Mouse (Mus musculus): ENCODE results near the gene Plcg2. TPM values are rescaled to one million over a fixed set of nuclear protein-coding genes. Genes with fewer than 3 reads are reported as not detected.

The Plcg2 gene
- 4.2 and 4.9 TPM in 2 replicates for polyA plus RNA-seq (2015; fragmentation: Nextera tagmentation; extraction: Ambion mirVana)

GRCm38 (mm10) chr8:117498179-117498914, at the start of gene Plcg2:
Gene Plcg2, plus strand, starts transcription at chr8:117498291.
- H3K27ac ChIP-seq: 0 out of 2 replicates have a peak within 1 kb of the TSS, but pooled peaks have one; percentile 16
- peaks cover 11% of the 10 kb centered on the region for H3K4me1 ChIP-seq
- H3K9me3 ChIP-seq: no peaks in the 10 kb centered on the region
- ATAC-seq (ENCODE audit: insufficient read depth, low FRiP score, low read depth): peak; percentile 67; the same call in 1 of the 2 replicates
- peak within 1 kb of the TSS; percentile 48 for H3K9ac ChIP-seq
- peak within 1 kb of the TSS; percentile 64 for H3K4me3 ChIP-seq (replicated peaks)
- WGBS: 1% methylated on average over 62 of the region's 62 CpGs
- peak within 1 kb of the TSS; percentile 100 for H3K4me2 ChIP-seq
- peaks cover 10% of the 10 kb centered on the region for H3K27me3 ChIP-seq (replicated peaks)
- H3K36me3 ChIP-seq: no peaks in the 10 kb centered on the region

DNA sequence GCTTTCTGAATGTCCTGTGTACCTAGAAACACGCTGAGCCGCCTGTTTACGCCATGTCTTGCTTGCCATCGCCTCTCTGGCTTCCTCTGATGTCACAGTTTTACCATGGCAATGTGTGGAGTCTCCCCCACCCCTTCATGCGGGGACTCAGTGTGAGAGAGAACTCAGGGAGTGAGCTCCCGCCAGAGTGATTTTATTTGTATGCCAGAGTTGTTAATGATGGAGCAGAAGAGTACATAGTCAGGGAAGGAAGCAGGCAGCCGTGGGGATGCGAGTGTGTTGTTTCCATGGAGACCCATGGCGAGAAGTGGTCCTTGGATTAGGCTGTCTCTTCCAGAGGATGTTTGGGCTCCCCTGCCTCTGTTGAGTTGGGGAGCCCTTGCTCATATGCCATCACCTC, 47.0 kb upstream of the Plcg2 start:
- H3K9me3 ChIP-seq: no peaks in the 10 kb centered on the region
- H3K4me2 ChIP-seq: no peak overlapping the region
- no peak overlapping the region for H3K9ac ChIP-seq
- ATAC-seq (ENCODE audit: insufficient read depth, low FRiP score, low read depth): no peak
- H3K36me3 ChIP-seq: peaks cover 49% of the 10 kb centered on the region
- no peaks in the 10 kb centered on the region for H3K4me1 ChIP-seq
- no peak overlapping the region for H3K4me3 ChIP-seq (replicated peaks)
- H3K27me3 ChIP-seq (replicated peaks): no peaks in the 10 kb centered on the region
- no peak overlapping the region for H3K27ac ChIP-seq
- WGBS: 80% methylated on average over 9 of the region's 9 CpGs

DNA sequence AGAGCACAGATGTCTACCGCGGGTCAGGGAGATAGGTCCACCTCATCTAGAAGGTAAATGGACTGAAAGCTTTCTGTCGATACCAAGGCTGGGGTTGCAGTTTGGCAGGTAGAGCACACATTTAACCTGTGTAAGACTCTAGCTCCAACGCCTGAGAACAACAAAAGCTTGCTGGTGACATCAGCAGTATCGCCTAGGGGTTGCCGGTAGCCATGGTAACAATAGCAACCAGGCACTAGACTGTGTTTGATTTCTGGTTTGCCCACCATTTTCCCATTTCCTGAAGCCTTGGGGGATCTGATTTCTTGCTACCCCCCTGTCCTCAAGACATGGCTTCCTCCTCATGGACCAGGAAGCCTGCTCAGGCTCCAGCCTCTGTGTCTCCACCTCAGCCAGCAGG, 44.1 kb upstream of the Plcg2 start:
- H3K27me3 ChIP-seq (replicated peaks): no peaks in the 10 kb centered on the region
- H3K9ac ChIP-seq: no peak overlapping the region
- no peak overlapping the region for H3K4me2 ChIP-seq
- 76% methylated on average over 6 of the region's 6 CpGs for WGBS
- no peak for ATAC-seq (ENCODE audit: insufficient read depth, low FRiP score, low read depth)
- H3K27ac ChIP-seq: no peak overlapping the region
- H3K9me3 ChIP-seq: no peaks in the 10 kb centered on the region
- peaks cover 54% of the 10 kb centered on the region for H3K36me3 ChIP-seq
- H3K4me1 ChIP-seq: no peaks in the 10 kb centered on the region
- H3K4me3 ChIP-seq (replicated peaks): no peak overlapping the region

DNA sequence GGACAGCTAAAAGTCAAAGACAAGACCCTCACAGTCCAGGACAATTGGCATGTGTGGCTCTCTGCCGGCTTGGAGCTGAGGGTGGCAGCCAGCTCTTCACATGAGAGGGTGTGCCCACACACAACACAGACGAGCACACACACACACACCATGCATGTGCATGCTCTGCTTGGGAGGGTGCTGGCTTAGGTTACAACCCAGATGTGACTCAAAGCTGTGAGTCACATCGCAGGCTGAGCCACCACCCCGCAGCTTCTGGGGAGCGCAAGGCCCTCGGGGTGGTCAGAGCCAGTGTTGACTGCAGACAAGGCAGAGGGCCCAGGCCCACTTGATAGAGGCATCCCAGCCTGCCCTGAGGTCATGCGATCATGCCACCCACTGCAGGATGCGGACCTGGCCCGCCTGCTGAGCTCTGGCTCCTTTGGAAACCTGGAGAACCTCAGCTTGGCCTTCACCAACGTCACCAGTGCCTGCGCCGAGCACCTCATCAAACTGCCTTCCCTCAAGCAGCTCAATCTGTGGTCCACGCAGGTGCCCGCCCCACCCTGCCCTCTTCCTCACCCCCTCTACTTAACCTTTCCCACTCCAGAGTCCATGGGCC, 43.5 kb upstream of the Plcg2 start:
- Histone ChIP-seq H3K4me2 (no peak overlapping the region), H3K27ac (no peak overlapping the region), H3K27me3 (replicated peaks) (no peaks in the 10 kb centered on the region), H3K9ac (no peak overlapping the region), H3K4me3 (replicated peaks) (no peak overlapping the region), H3K9me3 (no peaks in the 10 kb centered on the region), H3K36me3 (peaks cover 50% of the 10 kb centered on the region), H3K4me1 (no peaks in the 10 kb centered on the region)
- WGBS: 90% methylated on average over 14 of the region's 14 CpGs
- ATAC-seq (ENCODE audit: insufficient read depth, low FRiP score, low read depth): no peak

DNA sequence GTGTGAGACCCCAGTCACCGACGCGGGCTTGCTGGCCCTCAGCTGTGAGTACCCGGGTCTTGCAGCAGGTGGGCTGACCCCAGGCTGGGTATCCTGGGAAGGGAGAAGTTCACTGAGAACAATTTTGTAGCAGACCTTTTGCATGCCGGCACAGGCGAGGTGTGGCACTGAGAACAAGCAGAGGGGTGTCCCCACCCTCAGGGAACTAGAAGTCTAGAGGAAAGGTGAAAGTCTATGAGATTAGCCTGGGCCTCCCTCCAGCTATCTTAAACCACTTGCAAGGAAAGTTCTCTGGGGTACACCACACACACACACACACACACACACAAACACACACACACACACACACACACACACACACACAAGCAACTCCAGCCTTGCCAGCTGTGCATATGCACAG, 42.4 kb upstream of the Plcg2 start:
- no peaks in the 10 kb centered on the region for H3K27me3 ChIP-seq (replicated peaks)
- no peak overlapping the region for H3K4me3 ChIP-seq (replicated peaks)
- ATAC-seq (ENCODE audit: insufficient read depth, low FRiP score, low read depth): peak; percentile 62
- H3K4me1 ChIP-seq: no peaks in the 10 kb centered on the region
- H3K9me3 ChIP-seq: no peaks in the 10 kb centered on the region
- 79% methylated on average over 6 of the region's 6 CpGs for WGBS
- H3K36me3 ChIP-seq: peaks cover 43% of the 10 kb centered on the region
- H3K4me2 ChIP-seq: no peak overlapping the region
- no peak overlapping the region for H3K9ac ChIP-seq
- H3K27ac ChIP-seq: peak overlapping the region; percentile 51; the same call in 1 of the 2 replicates

- Histone ChIP-seq H3K4me3 (replicated peaks) (no peak overlapping the region), H3K27ac (no peak overlapping the region), H3K4me1 (no peaks in the 10 kb centered on the region), H3K27me3 (replicated peaks) (no peaks in the 10 kb centered on the region), H3K36me3 (peaks cover 32% of the 10 kb centered on the region), H3K9me3 (no peaks in the 10 kb centered on the region), H3K9ac (no peak overlapping the region), H3K4me2 (no peak overlapping the region)
- 56% methylated on average over 4 of the region's 5 CpGs for WGBS
- no peak for ATAC-seq (ENCODE audit: insufficient read depth, low FRiP score, low read depth)
These were observed 39.7 kb upstream of the Plcg2 start for GRCm38 (mm10) chr8:117458440-117458839.

GRCm38 (mm10) chr8:117462701-117463284, 35.3 kb upstream of the Plcg2 start:
- 61% methylated on average over 11 of the region's 11 CpGs for WGBS
- H3K27ac ChIP-seq: no peak overlapping the region
- H3K36me3 ChIP-seq: peaks cover 3% of the 10 kb centered on the region; the same call in 1 of the 2 replicates
- no peak overlapping the region for H3K4me3 ChIP-seq (replicated peaks)
- no peak overlapping the region for H3K9ac ChIP-seq
- no peak overlapping the region for H3K4me2 ChIP-seq
- no peaks in the 10 kb centered on the region for H3K27me3 ChIP-seq (replicated peaks)
- H3K9me3 ChIP-seq: no peaks in the 10 kb centered on the region
- no peaks in the 10 kb centered on the region for H3K4me1 ChIP-seq
- peak; percentile 48; the same call in 1 of the 2 replicates for ATAC-seq (ENCODE audit: insufficient read depth, low FRiP score, low read depth)

GRCm38 (mm10) chr8:117464525-117464924, 33.6 kb upstream of the Plcg2 start:
- no peak for ATAC-seq (ENCODE audit: insufficient read depth, low FRiP score, low read depth)
- Histone ChIP-seq H3K27ac (no peak overlapping the region), H3K4me1 (no peaks in the 10 kb centered on the region), H3K9ac (no peak overlapping the region), H3K27me3 (replicated peaks) (no peaks in the 10 kb centered on the region), H3K9me3 (no peaks in the 10 kb centered on the region), H3K36me3 (no peaks in the 10 kb centered on the region), H3K4me3 (replicated peaks) (no peak overlapping the region), H3K4me2 (no peak overlapping the region)
- WGBS: 95% methylated on average over 6 of the region's 6 CpGs

GRCm38 (mm10) chr8:117465250-117465649, 32.8 kb upstream of the Plcg2 start:
- Histone ChIP-seq H3K9ac (no peak overlapping the region), H3K27me3 (replicated peaks) (no peaks in the 10 kb centered on the region), H3K4me3 (replicated peaks) (no peak overlapping the region), H3K4me2 (no peak overlapping the region), H3K36me3 (no peaks in the 10 kb centered on the region), H3K4me1 (peaks cover 6% of the 10 kb centered on the region), H3K27ac (no peak overlapping the region), H3K9me3 (no peaks in the 10 kb centered on the region)
- ATAC-seq (ENCODE audit: insufficient read depth, low FRiP score, low read depth): peak; percentile 65
- 32% methylated on average over 5 of the region's 5 CpGs for WGBS

DNA sequence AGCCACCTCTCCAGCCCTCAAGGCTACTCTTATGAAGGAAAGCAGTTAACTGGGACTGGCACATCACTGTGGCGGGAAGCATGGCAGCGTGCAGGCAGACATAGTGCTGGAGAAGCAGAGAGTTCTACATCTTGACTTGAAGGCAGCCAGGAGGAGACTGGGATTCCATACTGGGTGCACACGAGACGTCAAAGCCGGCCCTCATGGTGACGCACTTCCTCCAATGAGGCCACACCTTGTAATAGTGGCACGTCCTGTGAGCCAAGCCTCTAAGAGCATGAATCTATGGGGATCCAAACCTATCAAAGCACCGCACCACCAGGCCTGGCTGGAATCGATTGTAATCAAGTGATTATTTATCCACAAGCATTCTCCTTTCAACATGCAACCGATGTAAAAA, 30.6 kb upstream of the Plcg2 start:
- Histone ChIP-seq H3K4me1 (peaks cover 15% of the 10 kb centered on the region), H3K27me3 (replicated peaks) (no peaks in the 10 kb centered on the region), H3K4me2 (no peak overlapping the region), H3K4me3 (replicated peaks) (no peak overlapping the region), H3K27ac (no peak overlapping the region), H3K36me3 (no peaks in the 10 kb centered on the region), H3K9me3 (no peaks in the 10 kb centered on the region), H3K9ac (no peak overlapping the region)
- no peak for ATAC-seq (ENCODE audit: insufficient read depth, low FRiP score, low read depth)
- WGBS: 81% methylated on average over 10 of the region's 10 CpGs

DNA sequence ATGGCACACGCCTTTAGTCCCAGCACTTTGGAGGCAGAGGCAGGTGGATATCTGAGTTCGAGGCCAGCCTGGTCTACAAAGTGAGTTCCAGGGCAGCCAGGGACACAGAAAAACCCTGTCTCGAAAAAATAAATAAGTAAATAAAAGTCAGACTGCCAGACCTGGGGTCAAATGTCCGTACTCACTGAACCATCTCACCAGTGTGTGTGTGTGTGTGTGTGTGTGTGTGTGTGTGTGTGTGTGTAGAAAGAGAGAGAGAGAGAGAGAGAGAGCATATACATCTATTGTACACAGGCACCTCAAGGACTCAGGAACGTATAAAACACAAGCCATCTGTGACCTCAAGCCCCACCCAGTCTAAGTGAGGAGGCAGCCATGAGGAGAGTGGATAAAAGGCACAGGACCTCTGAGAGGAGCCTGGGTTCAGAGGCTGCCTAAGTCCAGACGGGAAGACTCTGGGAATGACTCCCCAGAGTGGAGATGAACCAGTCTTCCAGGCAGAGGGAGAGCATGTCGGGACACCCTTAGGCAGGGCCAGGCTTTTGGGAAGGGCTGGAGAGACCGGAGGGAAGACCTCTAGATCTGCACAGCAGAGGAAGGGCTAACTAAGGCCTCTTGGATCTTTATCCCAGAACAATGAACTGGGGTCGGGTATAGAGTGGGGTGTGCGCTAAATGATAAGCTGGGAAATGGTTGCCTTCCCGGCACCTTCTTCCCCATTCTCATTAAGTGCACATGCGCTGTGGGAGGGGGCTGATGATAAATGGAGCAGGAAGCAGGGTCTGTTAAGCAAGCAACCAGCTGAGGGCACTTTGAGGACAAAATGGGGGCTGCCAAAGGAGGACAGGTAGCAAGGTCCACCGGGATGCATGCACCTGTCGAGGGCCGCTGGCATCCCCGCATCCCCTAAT, 28.4 kb upstream of the Plcg2 start:
- peak overlapping the region; percentile 55 for H3K4me2 ChIP-seq
- no peaks in the 10 kb centered on the region for H3K36me3 ChIP-seq
- H3K9ac ChIP-seq: no peak overlapping the region
- 25% methylated on average over 16 of the region's 16 CpGs for WGBS
- H3K27me3 ChIP-seq (replicated peaks): no peaks in the 10 kb centered on the region
- peak overlapping the region; percentile 20; the same call in 1 of the 2 replicates for H3K4me3 ChIP-seq (replicated peaks)
- H3K27ac ChIP-seq: peak overlapping the region; percentile 42; the same call in 1 of the 2 replicates
- ATAC-seq (ENCODE audit: insufficient read depth, low FRiP score, low read depth): no peak; the same call in 1 of the 2 replicates
- no peaks in the 10 kb centered on the region for H3K9me3 ChIP-seq
- H3K4me1 ChIP-seq: peaks cover 15% of the 10 kb centered on the region

Data from stomach, embryonic 15.5 days (tissue).